In the genomic region with DNA sequence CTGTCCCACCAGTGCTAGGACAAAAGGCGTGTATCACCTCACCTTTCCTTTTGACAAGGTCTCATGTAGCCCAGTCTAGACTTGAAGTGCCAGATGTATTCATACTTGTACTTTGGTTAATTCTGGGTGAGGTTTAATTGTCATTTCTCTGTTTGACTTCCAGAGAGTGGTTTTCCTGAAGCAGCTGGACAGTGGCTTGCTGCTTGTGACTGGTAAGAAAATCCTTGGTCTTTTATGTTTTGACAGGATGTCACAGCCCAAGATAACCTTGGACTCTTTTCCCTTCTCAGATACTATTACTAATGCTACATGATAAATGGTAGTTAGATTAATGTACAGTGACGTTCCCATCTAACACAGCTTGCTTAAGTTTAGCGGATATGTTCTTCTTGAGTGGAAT, we compare ENCODE assay signal across 18 mouse cellular contexts. TPM values are rescaled to one million over a fixed set of nuclear protein-coding genes. Genes with fewer than 3 reads are reported as not detected.
DNase-seq lines count a peak whose midpoint lies in the region; ATAC-seq and TF ChIP-seq lines count a peak whose summit lies in the region.
"Had no signal": no experiment of that assay in that cellular context is flagged by ENCODE, and none has a peak within 500 bp of the region (broad histone marks: within the 10 kb centered on the region; RNA-seq: fewer than 3 reads in every experiment).

No protein-coding gene starts in this region.

- H3K4me1 ChIP-seq in erythroblast, embryonic 14.5 days (ENCODE audit: control insufficient read depth): peaks cover 48% of the 10 kb centered on the region
- peaks cover 20% of the 10 kb centered on the region for H3K4me1 ChIP-seq in intestine, embryonic 15.5 days (replicated peaks)
- H3K4me1 ChIP-seq in intestine, postnatal 0 days (replicated peaks; ENCODE audit: control insufficient read depth, insufficient read depth, low read length): no peaks in the 10 kb centered on the region
- peaks cover 22% of the 10 kb centered on the region for H3K4me1 ChIP-seq in stomach, embryonic 15.5 days
- H3K4me1 ChIP-seq in stomach, postnatal 0 days (replicated peaks; ENCODE audit: control insufficient read depth, insufficient read depth): no peaks in the 10 kb centered on the region; the same call in 1 of the 2 replicates

- TF ChIP-seq POLR2A in myocyte (IDR thresholded peaks at IDR 0.05; ENCODE audit: insufficient read length, low read depth): no peak

- peaks cover 1% of the 10 kb centered on the region; the same call in 1 of the 2 replicates for H3K9me3 ChIP-seq in erythroblast, embryonic 14.5 days (ENCODE audit: control insufficient read depth, low read length)
- H3K9me3 ChIP-seq in intestine, embryonic 15.5 days: no peaks in the 10 kb centered on the region
- H3K9me3 ChIP-seq in intestine, postnatal 0 days (ENCODE audit: control insufficient read depth): no peaks in the 10 kb centered on the region
- no peaks in the 10 kb centered on the region for H3K9me3 ChIP-seq in stomach, embryonic 15.5 days
- no peaks in the 10 kb centered on the region for H3K9me3 ChIP-seq in stomach, postnatal 0 days (ENCODE audit: control insufficient read depth, low read length)
- H3K9me3 ChIP-seq: forebrain, embryonic 12.5 days had no signal

- ATAC-seq in erythroblast, adult 5-6 weeks (replicated peaks; ENCODE audit: low FRiP score, poor library complexity, severe bottlenecking): no peak
- ATAC-seq in intestine, embryonic 15.5 days: no peak
- no peak for ATAC-seq in intestine, postnatal 0 days
- ATAC-seq in stomach, embryonic 15.5 days (ENCODE audit: insufficient read depth, low FRiP score, low read depth): no peak
- no peak for ATAC-seq in stomach, postnatal 0 days (ENCODE audit: low FRiP score, low TSS enrichment)
- ATAC-seq: activated CD4-positive, CD25-positive, alpha-beta regulatory T cell, adult 4 months had no signal

- peak overlapping the region; percentile 56; the same call in 1 of the 2 replicates for H3K4me2 ChIP-seq in intestine, embryonic 15.5 days (replicated peaks)
- no peak overlapping the region for H3K4me2 ChIP-seq in intestine, postnatal 0 days (replicated peaks; ENCODE audit: low read depth)
- 0 out of 2 replicates have a peak overlapping the region, but pooled peaks have one; percentile 60 for H3K4me2 ChIP-seq in stomach, embryonic 15.5 days
- no peak overlapping the region for H3K4me2 ChIP-seq in stomach, postnatal 0 days (replicated peaks; ENCODE audit: low read depth)
- peak overlapping the region; percentile 76 for H3K4me2 ChIP-seq in myocyte (ENCODE audit: low read depth)

- H3K4me3 ChIP-seq in erythroblast, embryonic 14.5 days (replicated peaks): peak overlapping the region; percentile 97
- 0 out of 2 replicates have a peak overlapping the region, but pooled peaks have one; percentile 80 for H3K4me3 ChIP-seq in intestine, embryonic 15.5 days (replicated peaks)
- H3K4me3 ChIP-seq in intestine, postnatal 0 days (ENCODE audit: low read depth, low read length): no peak overlapping the region
- no peak overlapping the region for H3K4me3 ChIP-seq in stomach, embryonic 15.5 days (replicated peaks)
- H3K4me3 ChIP-seq in stomach, postnatal 0 days (ENCODE audit: low read depth, low read length): no peak overlapping the region
- H3K4me3 ChIP-seq in myocyte: no peak overlapping the region
- H3K4me3 ChIP-seq: layer of hippocampus, adult 2 months had no signal

- H3K36me3 ChIP-seq in erythroblast, embryonic 14.5 days (ENCODE audit: control insufficient read depth): peaks cover 70% of the 10 kb centered on the region
- H3K36me3 ChIP-seq in intestine, embryonic 15.5 days: peaks cover 43% of the 10 kb centered on the region
- peaks cover 62% of the 10 kb centered on the region for H3K36me3 ChIP-seq in intestine, postnatal 0 days (ENCODE audit: control insufficient read depth, insufficient read depth)
- peaks cover 51% of the 10 kb centered on the region for H3K36me3 ChIP-seq in stomach, embryonic 15.5 days
- H3K36me3 ChIP-seq in stomach, postnatal 0 days (ENCODE audit: control insufficient read depth, insufficient read depth, low read length): peaks cover 22% of the 10 kb centered on the region
- H3K36me3 ChIP-seq in myocyte (ENCODE audit: control insufficient read depth, insufficient read depth): peaks cover 57% of the 10 kb centered on the region

- TF ChIP-seq EP300 in stomach, postnatal 0 days (optimal IDR thresholded peaks at IDR 0.05): no peak

- 71% methylated on average over 3 of the region's 3 CpGs for WGBS in intestine, embryonic 15.5 days
- 69% methylated on average over 3 of the region's 3 CpGs for WGBS in intestine, postnatal 0 days
- 51% methylated on average over 3 of the region's 3 CpGs for WGBS in stomach, embryonic 15.5 days
- WGBS in stomach, postnatal 0 days: 48% methylated on average over 3 of the region's 3 CpGs

- H3K79me2 ChIP-seq in myocyte (ENCODE audit: control insufficient read depth, insufficient read depth): peaks cover 36% of the 10 kb centered on the region

- H3K27me3 ChIP-seq in erythroblast, embryonic 14.5 days (ENCODE audit: control insufficient read depth): no peaks in the 10 kb centered on the region
- no peaks in the 10 kb centered on the region for H3K27me3 ChIP-seq in intestine, embryonic 15.5 days (replicated peaks)
- H3K27me3 ChIP-seq in intestine, postnatal 0 days (replicated peaks; ENCODE audit: control insufficient read depth, insufficient read depth, low read length): no peaks in the 10 kb centered on the region
- no peaks in the 10 kb centered on the region for H3K27me3 ChIP-seq in stomach, embryonic 15.5 days (replicated peaks)
- H3K27me3 ChIP-seq in stomach, postnatal 0 days (ENCODE audit: control insufficient read depth, insufficient read depth, low read length): no peaks in the 10 kb centered on the region
- H3K27me3 ChIP-seq in myocyte (ENCODE audit: control insufficient read depth, insufficient read depth, insufficient read length): no peaks in the 10 kb centered on the region
- H3K27me3 ChIP-seq: forebrain, embryonic 12.5 days had no signal

- H3K27ac ChIP-seq in intestine, embryonic 15.5 days: no peak overlapping the region
- no peak overlapping the region for H3K27ac ChIP-seq in intestine, postnatal 0 days (ENCODE audit: low read depth, low read length)
- no peak overlapping the region for H3K27ac ChIP-seq in stomach, embryonic 15.5 days
- no peak overlapping the region for H3K27ac ChIP-seq in stomach, postnatal 0 days (replicated peaks)
- H3K27ac ChIP-seq: forebrain, embryonic 12.5 days; layer of hippocampus, adult 2 months had no signal

- TF ChIP-seq CTCF in intestine, postnatal 0 days (IDR thresholded peaks at IDR 0.05; ENCODE audit: low read depth): no peak
- TF ChIP-seq CTCF in stomach, postnatal 0 days (IDR thresholded peaks at IDR 0.05; ENCODE audit: low read depth): no peak

- H3K9ac ChIP-seq in intestine, embryonic 15.5 days: no peak overlapping the region
- no peak overlapping the region for H3K9ac ChIP-seq in intestine, postnatal 0 days (ENCODE audit: low read depth, low read length)
- no peak overlapping the region for H3K9ac ChIP-seq in stomach, embryonic 15.5 days
- no peak overlapping the region for H3K9ac ChIP-seq in stomach, postnatal 0 days (ENCODE audit: low read length)

- no peak for DNase-seq in stomach, postnatal 0 days (ENCODE audit: low spot score)
- no peak for DNase-seq in natural killer cell, adult 2 months (ENCODE audit: low spot score in 2 of 2)
- DNase-seq: cerebellum, adult 2 months; gastrocnemius, adult 2 months; kidney, adult 2 months; lung, postnatal 10 days; midbrain, embryonic 14.5 days; right cerebral cortex, postnatal 14 days; thymus, postnatal 25 days had no signal

- H3ac ChIP-seq in myocyte (ENCODE audit: control insufficient read depth, insufficient read length): no peak overlapping the region

TF ChIP-seq in myocyte, 11 proteins besides CTCF, POLR2A, EP300 and RAD21 (continues in another document):
- no peak for TF ChIP-seq TCF3 (IDR thresholded peaks at IDR 0.05; ENCODE audit: insufficient read length, low read depth)
- no peak for TF ChIP-seq POLR2AphosphoS2 (IDR thresholded peaks at IDR 0.05; ENCODE audit: insufficient read length, low read depth)
- TF ChIP-seq USF1 (IDR thresholded peaks at IDR 0.05; ENCODE audit: low read depth): no peak
- TF ChIP-seq SRF (IDR thresholded peaks at IDR 0.05; ENCODE audit: control insufficient read depth, insufficient read length, low read depth): no peak
- no peak for TF ChIP-seq MAX (IDR thresholded peaks at IDR 0.05; ENCODE audit: low read depth)

RNA-seq across cellular contexts. Expression of a gene that starts 2.7 kb away (rescaled TPM):
- polyA plus RNA-seq in erythroblast, embryonic 14.5 days (2012): 24.9 and 56.7 TPM in 2 replicates
- 559 and 902 TPM in 2 replicates for total RNA-seq in erythroblast, adult 5-6 weeks (2015; ENCODE audit: low replicate concordance)
- total RNA-seq in erythroblast, adult 5-6 weeks (2017; ENCODE audit: low replicate concordance): 408 and 598 TPM in 2 replicates
- polyA plus RNA-seq in intestine, embryonic 15.5 days (2015; fragmentation: Nextera tagmentation; extraction: Ambion mirVana): 589 and 659 TPM in 2 replicates
- polyA plus RNA-seq in intestine, postnatal 0 days (2015; fragmentation: Nextera tagmentation; extraction: Ambion mirVana): 359 and 402 TPM in 2 replicates
- polyA plus RNA-seq in stomach, embryonic 15.5 days (2015; fragmentation: Nextera tagmentation; extraction: Ambion mirVana): 603 and 609 TPM in 2 replicates
- 453 and 464 TPM in 2 replicates for polyA plus RNA-seq in stomach, postnatal 0 days (2015; fragmentation: Nextera tagmentation; extraction: Ambion mirVana)
- polyA plus RNA-seq in myocyte (2012; fragmentation: generic; extraction: Trizol): 1,361 TPM

RNA-seq across cellular contexts. Expression of a gene that starts 13.0 kb away (rescaled TPM):
- polyA plus RNA-seq in erythroblast, embryonic 14.5 days (2012): 10.6 and 12.1 TPM in 2 replicates
- total RNA-seq in erythroblast, adult 5-6 weeks (2015; ENCODE audit: low replicate concordance): 338 and 374 TPM in 2 replicates
- 587 and 871 TPM in 2 replicates for total RNA-seq in erythroblast, adult 5-6 weeks (2017; ENCODE audit: low replicate concordance)
- polyA plus RNA-seq in intestine, embryonic 15.5 days (2015; fragmentation: Nextera tagmentation; extraction: Ambion mirVana): 3.9 and 4.2 TPM in 2 replicates
- 2.1 and 2.2 TPM in 2 replicates for polyA plus RNA-seq in intestine, postnatal 0 days (2015; fragmentation: Nextera tagmentation; extraction: Ambion mirVana)
- 4.8 and 5.6 TPM in 2 replicates for polyA plus RNA-seq in stomach, embryonic 15.5 days (2015; fragmentation: Nextera tagmentation; extraction: Ambion mirVana)
- polyA plus RNA-seq in stomach, postnatal 0 days (2015; fragmentation: Nextera tagmentation; extraction: Ambion mirVana): 1.7 TPM in 2 replicates
- polyA plus RNA-seq in myocyte (2012; fragmentation: generic; extraction: Trizol): 6.6 TPM

RNA-seq across cellular contexts. Expression of a gene that starts 15.8 kb away (rescaled TPM):
- 1.5 and 2.0 TPM in 2 replicates for polyA plus RNA-seq in erythroblast, embryonic 14.5 days (2012)
- 8.3 and 8.6 TPM in 2 replicates for total RNA-seq in erythroblast, adult 5-6 weeks (2015; ENCODE audit: low replicate concordance)
- 23.6 and 26.5 TPM in 2 replicates for total RNA-seq in erythroblast, adult 5-6 weeks (2017; ENCODE audit: low replicate concordance)
- polyA plus RNA-seq in intestine, embryonic 15.5 days (2015; fragmentation: Nextera tagmentation; extraction: Ambion mirVana): 19.8 and 20.1 TPM in 2 replicates
- polyA plus RNA-seq in intestine, postnatal 0 days (2015; fragmentation: Nextera tagmentation; extraction: Ambion mirVana): 14.0 and 15.6 TPM in 2 replicates
- 17.8 and 19.6 TPM in 2 replicates for polyA plus RNA-seq in stomach, embryonic 15.5 days (2015; fragmentation: Nextera tagmentation; extraction: Ambion mirVana)
- 11.8 and 15.0 TPM in 2 replicates for polyA plus RNA-seq in stomach, postnatal 0 days (2015; fragmentation: Nextera tagmentation; extraction: Ambion mirVana)
- 78.7 TPM for polyA plus RNA-seq in myocyte (2012; fragmentation: generic; extraction: Trizol)

Comparison
In these comparisons a context has a peak if more than half of its experiments do, and no peak if none do; other contexts are left out.
1. H3K4me3 ChIP-seq: peak in erythroblast, embryonic 14.5 days (single experiment) and intestine, embryonic 15.5 days (single experiment); none in intestine, postnatal 0 days (single experiment), stomach, embryonic 15.5 days (single experiment), stomach, postnatal 0 days (single experiment) and myocyte (single experiment).
2. H3K4me2 ChIP-seq: peak in intestine, embryonic 15.5 days (single experiment), stomach, embryonic 15.5 days (single experiment) and myocyte (single experiment); none in intestine, postnatal 0 days (single experiment) and stomach, postnatal 0 days (single experiment).